ENCODE assay signal across 27 mouse cellular contexts in genomic region chr1:157298990-157299389, GRCm38 (mm10).
"Had no signal": no experiment of that assay in that cellular context is flagged by ENCODE, and none has a peak within 500 bp of the region (broad histone marks: within the 10 kb centered on the region; RNA-seq: fewer than 3 reads in every experiment).

No protein-coding gene starts in this region.

- H3K4me1 ChIP-seq: heart, embryonic 12.5 days; hindbrain, embryonic 10.5 days; hindbrain, embryonic 12.5 days; intestine, embryonic 15.5 days; kidney, embryonic 15.5 days; limb, embryonic 13.5 days; limb, embryonic 15.5 days; liver, embryonic 12.5 days had no signal

- DNase-seq: gastrocnemius, adult 2 months; gastrocnemius, postnatal 10 days; gastrocnemius, postnatal 25 days; heart, adult 11 months; heart, adult 2 months; heart, postnatal 10 days; heart, postnatal 4 days; kidney, adult 18-20 months; kidney, adult 8-10 months; kidney, postnatal 14 days; layer of hippocampus, adult 9-11 months; layer of hippocampus, postnatal 36 days; left cerebral cortex, postnatal 4 days had no signal

- H3K9ac ChIP-seq: heart, embryonic 12.5 days; hindbrain, embryonic 12.5 days; hindbrain, embryonic 14.5 days; intestine, embryonic 15.5 days; kidney, embryonic 15.5 days; limb, embryonic 13.5 days; limb, embryonic 15.5 days; liver, embryonic 12.5 days; liver, embryonic 14.5 days had no signal

- H3K4me3 ChIP-seq: gastrocnemius, adult 2 months; heart, adult 2 months; heart, embryonic 12.5 days; hindbrain, embryonic 10.5 days; hindbrain, embryonic 12.5 days; intestine, embryonic 15.5 days; kidney, embryonic 15.5 days; limb, embryonic 13.5 days; limb, embryonic 15.5 days; liver, embryonic 12.5 days had no signal

- H3K36me3 ChIP-seq: heart, embryonic 12.5 days; intestine, embryonic 15.5 days; limb, embryonic 13.5 days; limb, embryonic 15.5 days; liver, embryonic 12.5 days had no signal

- H3K9me3 ChIP-seq: heart, embryonic 12.5 days; hindbrain, embryonic 10.5 days; hindbrain, embryonic 12.5 days; intestine, embryonic 15.5 days; kidney, embryonic 15.5 days; limb, embryonic 13.5 days; limb, embryonic 15.5 days; liver, embryonic 12.5 days had no signal

- H3K27ac ChIP-seq: gastrocnemius, adult 2 months; heart, adult 2 months; hindbrain, embryonic 10.5 days; hindbrain, embryonic 12.5 days; hindbrain, embryonic 14.5 days; intestine, embryonic 15.5 days; kidney, embryonic 15.5 days; kidney, postnatal 0 days; limb, embryonic 13.5 days; limb, embryonic 15.5 days; liver, embryonic 12.5 days; liver, embryonic 14.5 days had no signal

- H3K27me3 ChIP-seq: heart, embryonic 12.5 days; hindbrain, embryonic 12.5 days; intestine, embryonic 15.5 days; kidney, embryonic 15.5 days; limb, embryonic 13.5 days; limb, embryonic 15.5 days; liver, embryonic 12.5 days had no signal

- H3K4me2 ChIP-seq: heart, embryonic 12.5 days; hindbrain, embryonic 12.5 days; hindbrain, embryonic 14.5 days; intestine, embryonic 15.5 days; kidney, embryonic 15.5 days; limb, embryonic 13.5 days; limb, embryonic 15.5 days; liver, embryonic 12.5 days had no signal

- ATAC-seq: hindbrain, embryonic 16.5 days; inflammation-experienced regulatory T-cells, adult 6 months; intestine, embryonic 15.5 days; intestine, postnatal 0 days; liver, embryonic 12.5 days had no signal
